Mouse (Mus musculus) ES-E14 (cell line): ENCODE measurements at regions not wholly inside any gene's neighbourhood (a gene's known extent, or its start where the extent isn't known, plus 50 kb on each side); places are given as distances from the start of the nearest gene placed in this dataset.
"Not testable (repeated sequence)": the region's sequence is repeated elsewhere in the genome, so short reads cannot be mapped to it uniquely, and the experiment has no call there.

ENCODE experiments used
- HCFC1 ChIP-seq: IDR thresholded peaks from 2 replicates; pipeline ENCODE4 v1.6.1; 2012; ENCODE audit warnings: low read length, inconsistent platforms, borderline replicate concordance; ENCODE audit not compliant: insufficient read depth
- ZC3H11A ChIP-seq: IDR thresholded peaks from 2 replicates; pipeline ENCODE4 v1.6.1; 2012; ENCODE audit warnings: low read depth, mild to moderate bottlenecking, inconsistent platforms, low read length, borderline replicate concordance

GRCm38 (mm10) chr5:77940021-77940420, 532.2 kb upstream of the Igfbp7 start:
- not testable (repeated sequence) for TF ChIP-seq ZC3H11A, HCFC1
